Mouse (Mus musculus) adipose tissue, adult 10 weeks (tissue): ENCODE data around the gene Taar7a. TPM values are rescaled to one million over a fixed set of nuclear protein-coding genes. Genes with fewer than 3 reads are reported as not detected.

Experiments
- polyA plus RNA-seq: library from polyadenylated mRNA; stranded (reverse); fragments of 350-450 nt; fragmentation: Illumina TruSeq; extraction: RNeasy Lipid Tissue Mini Kit (QIAGEN cat#74804); gene quantifications from one replicate; pipeline ENCODE4 v1.2.3, GENCODE M21; 2014; ENCODE audit warnings: low read depth, low replicate concordance

Gene Taar7a
- polyA plus RNA-seq = not detected

GRCm38 (mm10) chr10:23993381-23993780 is at the start of gene Taar7a:
TSS of gene Taar7a (minus strand) at chr10:23993481.

GRCm38 (mm10) chr10:24037314-24037713 is 44.0 kb upstream of the Taar7a start, which contains the start of gene Taar7e:
TSS of gene Taar7e (plus strand) at chr10:24037614.

GRCm38 (mm10) chr10:24026922-24027321 is 33.6 kb upstream of the Taar7a start, which contains the start of gene Taar7d:
TSS of gene Taar7d (plus strand) at chr10:24027222.

GRCm38 (mm10) chr10:23999639-24000038 is 6.4 kb upstream of the Taar7a start, which contains the start of gene Taar7b:
TSS of gene Taar7b (plus strand) at chr10:23999939.

GRCm38 (mm10) chr10:23985546-23985945 is 7.7 kb downstream of the Taar7a start, which contains the start of gene Taar6:
TSS of gene Taar6 (minus strand) at chr10:23985646.

GRCm38 (mm10) chr10:23970656-23971165 is 22.6 kb downstream of the Taar7a start, which contains the start of gene Taar5:
TSS of gene Taar5 (plus strand) at chr10:23970706.

GRCm38 (mm10) chr10:23960444-23960915 is 32.8 kb downstream of the Taar7a start, which contains the start of gene Taar4:
TSS of gene Taar4 (plus strand) at chr10:23960494.

GRCm38 (mm10) chr10:23949508-23950005 is 43.7 kb downstream of the Taar7a start, which contains the start of gene Taar3:
TSS of gene Taar3 (plus strand) at chr10:23949558.

Other genes starting within 250 kb of the Taar7a start
- gene Rps12, start 206.2 kb downstream of the Taar7a start, polyA plus RNA-seq = 1,727 TPM
- 25.1 TPM for gene Slc18b1, start 196.5 kb downstream of the Taar7a start, polyA plus RNA-seq
- gene Vnn3, start 142.0 kb downstream of the Taar7a start, polyA plus RNA-seq = 15.5 TPM
- 5.6 TPM for gene Vnn1, start 98.8 kb downstream of the Taar7a start, polyA plus RNA-seq
- not detected for gene Taar1, start 73.1 kb downstream of the Taar7a start, polyA plus RNA-seq
- gene Taar2, start 54.9 kb downstream of the Taar7a start, polyA plus RNA-seq = not detected
- gene Taar3, start 43.9 kb downstream of the Taar7a start, polyA plus RNA-seq = not detected
- gene Taar4, start 33.0 kb downstream of the Taar7a start, polyA plus RNA-seq = not detected
- gene Taar5, start 22.8 kb downstream of the Taar7a start, polyA plus RNA-seq = not detected
- not detected for gene Taar6, start 7.8 kb downstream of the Taar7a start, polyA plus RNA-seq
- not detected for gene Taar7b, start 6.5 kb upstream of the Taar7a start, polyA plus RNA-seq
- gene Taar7d, start 33.7 kb upstream of the Taar7a start, polyA plus RNA-seq = not detected
- not detected for gene Taar7e, start 44.1 kb upstream of the Taar7a start, polyA plus RNA-seq
- not detected for gene Taar7f, start 56.0 kb upstream of the Taar7a start, polyA plus RNA-seq
- not detected for gene Taar8a, start 83.0 kb upstream of the Taar7a start, polyA plus RNA-seq
- not detected for gene Taar8b, start 98.8 kb upstream of the Taar7a start, polyA plus RNA-seq
- gene Taar8c, start 108.4 kb upstream of the Taar7a start, polyA plus RNA-seq = not detected
- not detected for gene Taar9, start 116.1 kb upstream of the Taar7a start, polyA plus RNA-seq
- 106 TPM for gene Stx7, start 155.8 kb upstream of the Taar7a start, polyA plus RNA-seq
- 3.6 TPM for gene Moxd1, start 230.0 kb upstream of the Taar7a start, polyA plus RNA-seq